Mouse (Mus musculus) bone marrow, adult 2 months (tissue): ENCODE results near the gene Slc16a8.

ENCODE experiments used
- CTCF ChIP-seq: fragments of 200-500 bp; IDR thresholded peaks from 2 replicates; pipeline ENCODE4 v1.5.1; 2011; ENCODE audit warnings: low read length, control low read depth; ENCODE audit not compliant: control insufficient read depth, insufficient read depth
- POLR2A ChIP-seq: fragments of 200-500 bp; IDR thresholded peaks from 2 replicates; pipeline ENCODE4 v1.6.1; 2011; ENCODE audit warnings: low read depth, mild to moderate bottlenecking, control low read depth, low read length, borderline replicate concordance; ENCODE audit not compliant: control insufficient read depth

GRCm38 (mm10) chr15:79299563-79300155, 45.1 kb upstream of the Slc16a8 start:
- TF ChIP-seq POLR2A (no peak), CTCF (no peak)
